Mouse (Mus musculus): ENCODE data around the gene Chit1. TPM values are rescaled to one million over a fixed set of nuclear protein-coding genes. Genes with fewer than 3 reads are reported as not detected.

Gene Chit1
- total RNA-seq (2022), result not detected

- DNase-seq (ENCODE audit: low spot score), result no peak
Observed at GRCm38 (mm10) chr1:134110979-134111378, at the start of gene Chit1. Gene Chit1 (plus strand): TSS chr1:134111242.

GRCm38 (mm10) chr1:134061915-134062314 lies 49.1 kb upstream of the Chit1 start:
- no peak for DNase-seq (ENCODE audit: low spot score)

GRCm38 (mm10) chr1:134062411-134063085 lies 48.5 kb upstream of the Chit1 start:
- no peak for DNase-seq (ENCODE audit: low spot score)

- DNase-seq (ENCODE audit: low spot score), result no peak
Observed at GRCm38 (mm10) chr1:134063086-134063772, 47.8 kb upstream of the Chit1 start.

DNA sequence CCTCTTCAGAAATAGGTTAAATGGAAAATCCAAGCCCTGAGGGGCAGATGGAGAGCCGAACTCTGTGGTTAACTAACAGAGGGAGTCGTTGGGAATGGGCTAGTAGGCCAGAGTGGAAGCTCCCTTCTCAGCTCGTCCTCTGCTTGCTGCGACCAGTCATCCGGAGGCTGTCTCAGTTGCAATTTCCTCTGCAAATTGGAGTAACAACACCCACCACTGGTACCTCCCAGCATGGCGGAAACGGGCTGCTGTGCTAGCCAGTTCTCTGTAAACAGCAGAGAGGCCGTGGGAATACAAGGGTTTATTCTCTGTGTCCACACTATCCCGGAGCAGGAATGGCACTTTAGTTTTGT lies 47.3 kb upstream of the Chit1 start:
- DNase-seq (ENCODE audit: low spot score), result no peak

GRCm38 (mm10) chr1:134064296-134064831 lies 46.7 kb upstream of the Chit1 start:
- no peak for DNase-seq (ENCODE audit: low spot score)

GRCm38 (mm10) chr1:134065241-134065809 lies 45.7 kb upstream of the Chit1 start:
- no peak for DNase-seq (ENCODE audit: low spot score)

DNA sequence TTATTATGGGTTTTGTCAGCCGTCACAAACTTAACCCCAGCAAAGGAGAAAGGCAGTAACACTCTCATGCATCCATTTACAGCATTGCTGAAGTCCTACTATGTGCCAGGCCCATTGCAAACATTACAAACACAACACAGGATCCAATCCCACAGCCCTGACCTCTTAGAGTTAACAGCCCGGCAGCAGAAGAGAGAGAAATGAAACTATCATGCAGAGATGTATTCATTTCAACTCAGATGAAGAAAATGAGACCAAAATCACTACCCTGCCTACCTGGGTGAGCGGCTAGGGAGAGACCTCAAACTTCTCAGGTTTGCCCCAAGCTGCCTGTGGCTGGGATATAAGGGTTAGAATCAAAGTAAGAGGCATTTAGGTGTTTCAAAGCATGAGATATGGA lies 44.5 kb upstream of the Chit1 start:
- DNase-seq (ENCODE audit: low spot score), result no peak

DNA sequence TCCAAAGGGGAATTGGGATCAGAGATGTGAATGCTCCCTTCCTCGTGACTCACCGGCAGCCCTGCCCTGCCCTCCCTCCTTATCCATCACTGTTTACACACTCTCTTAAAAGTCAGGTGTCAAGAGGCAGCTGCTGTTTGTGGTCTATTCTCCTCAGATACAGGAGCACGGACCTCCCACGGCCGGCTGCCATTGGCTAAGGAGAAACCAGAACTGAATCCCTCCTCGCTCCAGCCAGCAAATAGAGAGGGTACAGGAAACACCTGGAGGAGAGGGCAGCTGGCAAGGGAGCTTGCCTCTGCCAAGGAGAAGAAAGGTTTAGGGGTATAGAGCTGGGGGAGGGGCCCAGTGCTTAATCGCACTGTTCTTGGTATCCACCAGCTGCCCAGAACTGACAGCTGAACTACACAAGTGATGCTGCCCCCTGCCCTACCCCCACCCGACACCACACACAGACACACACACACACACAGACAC lies 43.9 kb upstream of the Chit1 start:
- DNase-seq (ENCODE audit: low spot score), result no peak

DNA sequence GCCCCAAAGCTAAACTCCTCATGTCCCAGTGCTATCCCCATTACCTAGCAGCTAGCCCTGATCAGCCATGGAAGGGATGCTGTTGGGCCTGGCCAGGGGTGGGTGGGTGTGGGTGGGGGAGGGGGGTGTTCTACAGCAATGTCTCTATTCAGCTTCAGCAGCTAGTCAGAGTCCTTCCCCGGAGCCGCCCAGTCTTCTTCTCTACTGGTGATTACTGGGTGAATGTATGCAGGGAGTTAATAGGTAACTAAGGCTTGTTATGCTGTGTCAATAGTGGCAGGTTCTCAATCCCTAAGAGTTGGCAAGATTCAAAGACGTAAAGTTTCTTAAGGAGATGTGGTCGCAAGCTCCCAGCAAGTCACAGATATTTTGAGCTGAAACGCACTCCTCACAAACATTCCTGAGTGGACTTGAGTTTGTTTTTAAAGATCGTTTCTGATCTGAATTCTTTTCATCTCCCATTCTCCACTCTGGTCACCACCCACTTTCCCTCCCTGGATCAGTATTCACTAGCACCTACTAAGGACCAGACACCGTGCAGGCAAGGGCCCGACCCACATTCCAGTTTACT lies 40.9 kb upstream of the Chit1 start:
- no peak for DNase-seq (ENCODE audit: low spot score)

DNA sequence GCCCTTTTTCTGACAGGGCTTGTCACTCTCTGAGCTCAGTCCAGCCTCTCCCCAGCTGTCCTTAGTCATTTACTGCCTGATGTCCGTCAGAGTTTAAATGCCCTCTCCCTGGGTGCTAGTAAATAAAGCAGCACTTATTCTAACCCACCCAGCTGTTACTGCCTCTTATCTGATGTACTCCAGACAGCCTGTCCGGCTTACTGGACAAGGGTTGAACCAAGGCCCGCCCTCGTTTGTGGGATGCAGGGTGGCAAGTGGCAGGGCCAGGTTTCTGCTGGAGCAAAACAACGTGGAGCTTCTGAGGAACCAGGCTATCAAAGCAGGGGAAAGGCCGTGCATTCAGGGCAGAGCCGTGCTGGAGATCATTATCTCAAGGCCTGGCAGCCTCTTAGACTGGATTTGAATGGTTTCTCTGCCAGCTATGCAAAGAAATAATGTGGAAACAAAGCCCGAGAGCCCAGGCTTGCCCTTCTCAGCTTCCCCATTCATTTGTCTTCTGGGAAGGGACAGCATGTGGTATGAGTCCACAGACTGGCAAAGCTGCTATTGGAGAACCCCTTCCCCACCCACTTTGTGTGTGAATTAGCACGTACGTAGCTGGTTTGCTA lies 39.5 kb upstream of the Chit1 start:
- no peak for DNase-seq (ENCODE audit: low spot score)

GRCm38 (mm10) chr1:134073061-134073564 lies 37.9 kb upstream of the Chit1 start:
- no peak for DNase-seq (ENCODE audit: low spot score)

- DNase-seq (ENCODE audit: low spot score), result no peak
Observed at GRCm38 (mm10) chr1:134073658-134074057, 37.4 kb upstream of the Chit1 start.

DNA sequence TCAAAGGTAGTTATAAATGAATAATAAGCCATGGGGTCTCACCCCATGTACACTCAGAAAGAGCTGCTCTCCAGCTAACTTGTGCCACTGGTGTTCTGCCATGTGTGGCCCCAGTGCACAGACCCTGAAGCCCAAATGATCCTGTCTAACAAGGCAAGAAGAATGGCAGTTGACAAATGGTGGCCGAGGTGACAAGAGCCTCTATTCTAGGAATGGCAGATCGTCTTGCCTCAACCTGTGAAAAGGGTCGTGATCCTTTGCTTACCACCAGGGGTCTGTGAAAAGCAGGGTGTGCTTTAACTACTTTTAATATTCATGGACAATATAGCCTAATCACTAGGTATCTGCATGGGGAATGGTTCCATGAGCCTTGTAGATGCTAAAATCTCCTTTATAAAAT lies 36.9 kb upstream of the Chit1 start:
- no peak for DNase-seq (ENCODE audit: low spot score)

DNA sequence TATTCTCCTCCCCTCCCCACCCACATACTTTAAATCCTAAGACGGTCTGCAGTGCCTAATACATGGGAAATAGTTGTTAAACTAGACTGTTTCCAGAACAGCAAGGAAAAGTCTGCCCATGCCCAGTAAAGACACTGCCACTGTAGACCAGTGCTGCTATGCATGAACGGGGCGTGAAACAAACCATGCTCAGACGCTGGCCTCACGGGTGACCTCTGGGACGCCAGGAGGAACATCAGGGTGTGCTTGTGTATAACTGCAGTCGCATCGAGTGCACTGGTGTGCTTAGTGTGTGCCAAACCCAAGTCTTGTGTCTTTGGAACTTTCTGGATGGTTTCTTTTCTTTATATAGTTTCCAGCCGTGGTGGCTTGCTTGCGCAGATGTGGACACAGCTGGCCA lies 36.4 kb upstream of the Chit1 start:
- no peak for DNase-seq (ENCODE audit: low spot score)

DNA sequence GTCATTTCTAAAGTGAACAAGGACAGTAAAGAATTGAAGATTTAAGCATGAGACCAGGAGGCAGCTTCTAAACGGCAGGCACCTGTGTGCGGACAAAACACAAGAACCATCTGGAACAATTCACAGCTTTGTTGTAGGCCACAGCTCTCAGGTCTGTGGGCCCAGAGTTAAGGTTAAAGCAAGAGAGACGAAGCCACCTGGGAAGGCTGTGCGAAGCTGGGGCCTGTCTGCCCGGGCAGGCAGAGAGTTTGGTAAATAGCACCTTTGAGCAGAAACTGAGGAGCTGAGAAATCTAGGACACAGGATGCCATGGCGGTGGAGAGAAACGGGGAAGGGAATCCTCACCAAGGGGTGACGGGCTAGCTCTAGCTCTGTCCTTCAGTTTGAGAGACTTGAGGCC lies 35.5 kb upstream of the Chit1 start:
- DNase-seq (ENCODE audit: low spot score), result no peak

DNA sequence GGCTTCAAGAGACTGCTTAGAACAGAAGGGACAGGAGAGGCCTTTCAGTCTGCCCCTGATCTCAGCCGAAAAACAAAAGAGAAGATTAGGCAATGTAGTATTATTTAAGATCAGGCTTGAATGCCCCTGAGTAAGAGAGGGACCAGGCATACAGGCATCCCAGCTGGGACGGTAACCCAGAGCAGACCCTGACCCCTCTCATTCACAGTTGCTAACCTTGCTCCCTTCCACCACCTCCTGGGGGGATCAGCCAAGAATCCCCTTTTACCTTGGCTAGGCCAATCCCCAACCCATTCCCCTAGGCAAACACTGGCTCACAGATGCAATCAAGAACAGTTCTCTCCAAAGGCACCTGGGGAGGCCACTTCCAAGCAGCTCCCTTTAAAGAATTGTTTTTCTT lies 34.3 kb upstream of the Chit1 start:
- DNase-seq (ENCODE audit: low spot score), result no peak

DNA sequence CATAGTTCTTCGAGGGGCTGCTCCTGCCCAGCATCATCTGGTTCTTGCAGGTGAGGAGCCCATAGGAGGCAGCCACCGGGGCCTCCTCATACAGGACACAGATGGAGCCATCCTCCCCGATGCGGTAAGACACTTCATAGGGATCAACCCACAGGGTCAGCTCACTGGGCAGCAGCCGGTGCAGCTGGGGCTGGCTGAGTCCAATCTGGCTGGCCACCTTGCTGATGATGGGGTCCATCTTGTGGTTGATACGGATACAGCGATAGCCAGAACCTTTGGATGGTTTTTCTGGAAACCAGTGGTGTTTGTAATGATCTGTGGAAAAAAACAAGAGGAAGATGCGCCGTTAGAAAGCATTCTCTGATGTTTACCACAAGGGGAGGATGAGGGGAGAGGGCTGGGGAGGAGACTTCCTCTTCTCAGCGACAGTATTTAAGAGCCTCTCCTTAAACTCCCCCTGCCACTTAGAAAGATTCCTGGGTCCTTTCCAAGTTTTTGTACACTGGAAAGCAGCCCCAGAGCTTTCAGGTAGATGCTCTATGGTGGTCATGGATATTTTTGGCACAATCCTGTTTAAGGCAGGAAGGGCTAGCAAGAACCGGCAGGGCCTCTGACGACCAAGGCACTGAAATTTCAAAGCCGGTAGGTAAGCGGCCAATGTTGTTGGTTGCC lies 33.5 kb upstream of the Chit1 start:
- DNase-seq (ENCODE audit: low spot score), result peak; percentile 66

DNA sequence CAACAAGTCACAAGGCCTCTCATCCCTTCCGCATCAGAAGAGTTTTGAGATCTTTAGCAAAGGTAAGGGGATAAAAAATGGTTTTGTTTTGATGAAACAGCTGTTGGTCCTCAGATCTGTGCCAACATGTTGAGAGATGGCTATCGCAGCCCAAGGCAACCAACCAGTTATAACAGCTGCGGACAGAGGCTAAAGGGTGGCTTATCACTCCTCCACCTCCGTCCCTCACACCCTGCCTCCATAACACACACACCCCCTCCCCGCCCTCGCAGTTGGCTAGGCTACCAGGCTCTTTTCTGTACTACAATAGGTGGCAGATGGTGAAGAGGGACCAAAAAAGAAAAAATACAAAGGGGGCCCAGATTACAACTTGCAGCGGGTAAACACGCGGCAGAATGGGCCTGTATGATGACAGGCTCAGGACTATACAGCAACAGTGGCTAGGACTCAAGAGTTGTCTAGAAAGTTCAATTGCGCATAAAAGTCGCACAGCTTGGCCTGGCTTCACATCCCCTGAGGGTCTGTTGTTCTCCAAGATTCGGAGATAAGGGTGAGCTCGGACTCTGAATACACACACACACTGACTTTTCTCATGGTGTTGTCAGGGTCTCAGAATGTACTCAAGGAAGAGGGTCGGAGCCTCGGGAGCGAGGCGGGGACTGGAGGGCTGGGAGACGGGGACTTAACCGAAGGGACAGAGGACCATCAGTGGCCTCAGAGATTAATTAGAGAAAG lies 32.8 kb upstream of the Chit1 start:
- DNase-seq (ENCODE audit: low spot score), result no peak

DNA sequence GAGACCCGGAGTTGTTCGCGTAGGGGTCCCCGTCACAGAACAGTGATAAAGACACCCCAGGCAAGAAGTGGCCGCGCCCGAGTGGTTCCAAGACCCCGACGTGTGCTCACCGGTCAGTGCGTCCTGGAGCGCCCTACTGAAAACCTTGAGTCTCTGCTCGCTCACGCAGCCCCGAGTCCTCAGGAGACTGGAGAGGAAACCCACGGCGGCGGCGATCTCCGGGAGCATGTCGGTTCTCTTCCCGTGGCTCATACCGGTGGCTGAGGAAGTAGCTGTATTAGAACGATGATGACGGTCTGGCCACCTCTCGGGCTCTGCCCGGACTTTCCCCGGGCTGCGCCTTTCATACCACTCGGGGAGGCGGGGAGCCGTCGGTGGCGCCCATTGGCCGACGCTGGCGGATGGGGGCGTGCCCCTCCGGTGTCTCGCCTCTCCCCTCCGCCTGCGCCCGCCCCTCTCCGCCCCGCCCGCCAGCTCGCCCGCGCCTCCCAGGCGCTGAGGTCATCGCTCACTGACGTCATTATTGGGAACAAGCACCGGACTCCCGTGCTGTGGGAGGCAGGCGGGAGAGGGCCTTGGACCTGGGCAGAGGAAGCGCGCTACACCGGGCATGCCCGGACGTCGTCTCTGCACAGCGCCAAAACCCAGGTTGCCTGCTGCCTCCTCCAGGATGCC lies 32.1 kb upstream of the Chit1 start, which contains the start of gene Btg2:
TSS of gene Btg2 (minus strand) at position 319 of the 675 bp plus-strand sequence.
- peak; percentile 98 for DNase-seq (ENCODE audit: low spot score)
